Mouse (Mus musculus): ENCODE results near the gene Rrnad1. TPM values are rescaled to one million over a fixed set of nuclear protein-coding genes. Genes with fewer than 3 reads are reported as not detected.

Gene Rrnad1
- polyA plus RNA-seq, 1 experiment: 19.3 TPM

- no peak within 1 kb of the TSS for H3K27ac ChIP-seq (ENCODE audit: insufficient read depth, low read depth, low read length)
- no peak for DNase-seq
- H3K36me3 ChIP-seq (ENCODE audit: control insufficient read depth, insufficient read depth, low read length): no peaks in the 10 kb centered on the region
- H3K4me3 ChIP-seq (ENCODE audit: insufficient read depth, low read depth, low read length): no peak within 1 kb of the TSS
- WGBS: 5% methylated on average over 35 of the region's 35 CpGs
- no peak for TF ChIP-seq CTCF (conservative IDR thresholded peaks at IDR 0.05; ENCODE audit: insufficient read depth, insufficient read length, low read depth, low read length)
- TF ChIP-seq POLR2A (IDR thresholded peaks at IDR 0.05; ENCODE audit: low read depth, low read length): no peak
- peaks cover 2% of the 10 kb centered on the region; the same call in 1 of the 2 replicates for H3K27me3 ChIP-seq (replicated peaks; ENCODE audit: control insufficient read depth, insufficient read depth, low read length)
- no peaks in the 10 kb centered on the region for H3K4me1 ChIP-seq (ENCODE audit: control insufficient read depth, insufficient read depth, low read length)
Measured at GRCm38 (mm10) chr3:87948378-87949265, 18.1 kb upstream of the Rrnad1 start, which contains the start of gene Crabp2. Gene Crabp2, plus strand, starts transcription at chr3:87948666.

DNA sequence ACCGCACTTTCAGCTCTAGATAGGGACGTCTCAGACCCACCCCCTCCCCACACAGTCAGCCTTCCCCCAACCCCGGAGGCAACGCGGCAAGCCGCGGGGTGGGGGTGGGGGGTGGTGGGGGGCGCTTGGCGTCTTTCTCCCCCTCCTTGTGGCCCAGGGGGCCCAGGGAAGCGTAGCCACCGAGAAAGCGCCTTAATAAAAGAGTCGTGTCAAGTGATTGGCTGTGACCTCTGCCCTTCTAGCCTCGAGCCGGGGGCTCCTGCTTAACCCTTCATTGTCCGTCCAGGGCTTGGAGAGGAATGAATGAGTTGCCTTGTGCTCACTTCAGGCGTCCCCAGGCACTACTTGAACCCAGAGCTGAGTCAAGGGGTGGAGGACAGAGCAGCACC is 17.3 kb upstream of the Rrnad1 start:
- TF ChIP-seq CTCF (conservative IDR thresholded peaks at IDR 0.05; ENCODE audit: insufficient read depth, insufficient read length, low read depth, low read length): no peak
- TF ChIP-seq POLR2A (IDR thresholded peaks at IDR 0.05; ENCODE audit: low read depth, low read length): no peak
- H3K4me1 ChIP-seq (ENCODE audit: control insufficient read depth, insufficient read depth, low read length): no peaks in the 10 kb centered on the region
- no peaks in the 10 kb centered on the region for H3K36me3 ChIP-seq (ENCODE audit: control insufficient read depth, insufficient read depth, low read length)
- WGBS: 3% methylated on average over 17 of the region's 17 CpGs
- no peak overlapping the region for H3K27ac ChIP-seq (ENCODE audit: insufficient read depth, low read depth, low read length)
- peaks cover 2% of the 10 kb centered on the region; the same call in 1 of the 2 replicates for H3K27me3 ChIP-seq (replicated peaks; ENCODE audit: control insufficient read depth, insufficient read depth, low read length)
- H3K4me3 ChIP-seq (ENCODE audit: insufficient read depth, low read depth, low read length): no peak overlapping the region
- DNase-seq: no peak

GRCm38 (mm10) chr3:87947056-87947810 is 16.7 kb upstream of the Rrnad1 start:
- no peak for DNase-seq
- H3K27me3 ChIP-seq (replicated peaks; ENCODE audit: control insufficient read depth, insufficient read depth, low read length): peaks cover 2% of the 10 kb centered on the region; the same call in 1 of the 2 replicates
- no peak overlapping the region for H3K4me3 ChIP-seq (ENCODE audit: insufficient read depth, low read depth, low read length)
- H3K27ac ChIP-seq (ENCODE audit: insufficient read depth, low read depth, low read length): no peak overlapping the region
- H3K36me3 ChIP-seq (ENCODE audit: control insufficient read depth, insufficient read depth, low read length): no peaks in the 10 kb centered on the region
- no peak for TF ChIP-seq POLR2A (IDR thresholded peaks at IDR 0.05; ENCODE audit: low read depth, low read length)
- TF ChIP-seq CTCF (conservative IDR thresholded peaks at IDR 0.05; ENCODE audit: insufficient read depth, insufficient read length, low read depth, low read length): no peak
- H3K4me1 ChIP-seq (ENCODE audit: control insufficient read depth, insufficient read depth, low read length): no peaks in the 10 kb centered on the region
- 16% methylated on average over 26 of the region's 26 CpGs for WGBS

DNA sequence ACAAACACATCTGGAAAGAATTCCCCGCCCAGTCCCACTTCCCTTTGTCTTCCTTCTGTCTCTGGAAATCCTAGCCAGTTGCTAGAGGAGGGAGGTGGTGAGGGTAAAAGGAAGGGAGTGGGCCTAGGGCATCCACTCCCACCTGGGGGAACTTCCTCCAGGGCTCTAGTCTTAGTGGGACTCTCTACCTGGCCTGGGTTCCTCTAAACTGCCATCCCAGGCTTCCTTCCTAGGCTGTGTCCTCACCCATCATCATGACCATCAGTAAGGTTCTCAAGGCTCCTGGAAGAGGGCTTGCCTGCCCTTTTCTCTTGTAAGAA is 16.0 kb upstream of the Rrnad1 start:
- H3K27ac ChIP-seq (ENCODE audit: insufficient read depth, low read depth, low read length): no peak overlapping the region
- whole genome bisulfite sequencing: 67% methylated on average over 1 of the region's 1 CpGs

GRCm38 (mm10) chr3:87945781-87946540 is 15.4 kb upstream of the Rrnad1 start:
- no peak for DNase-seq
- H3K4me3 ChIP-seq (ENCODE audit: insufficient read depth, low read depth, low read length): no peak overlapping the region
- peaks cover 2% of the 10 kb centered on the region; the same call in 1 of the 2 replicates for H3K27me3 ChIP-seq (replicated peaks; ENCODE audit: control insufficient read depth, insufficient read depth, low read length)
- H3K27ac ChIP-seq (ENCODE audit: insufficient read depth, low read depth, low read length): no peak overlapping the region
- no peaks in the 10 kb centered on the region for H3K4me1 ChIP-seq (ENCODE audit: control insufficient read depth, insufficient read depth, low read length)
- no peaks in the 10 kb centered on the region for H3K36me3 ChIP-seq (ENCODE audit: control insufficient read depth, insufficient read depth, low read length)
- TF ChIP-seq CTCF (conservative IDR thresholded peaks at IDR 0.05; ENCODE audit: insufficient read depth, insufficient read length, low read depth, low read length): no peak
- TF ChIP-seq POLR2A (IDR thresholded peaks at IDR 0.05; ENCODE audit: low read depth, low read length): no peak
- 57% methylated on average over 12 of the region's 12 CpGs for WGBS

More for the DNA sequence above, 16.0 kb upstream of the Rrnad1 start:
- no peak for DNase-seq
- Histone ChIP-seq H3K4me1 (ENCODE audit: control insufficient read depth, insufficient read depth, low read length) (no peaks in the 10 kb centered on the region), H3K27me3 (replicated peaks; ENCODE audit: control insufficient read depth, insufficient read depth, low read length) (peaks cover 2% of the 10 kb centered on the region; the same call in 1 of the 2 replicates), H3K4me3 (ENCODE audit: insufficient read depth, low read depth, low read length) (no peak overlapping the region), H3K36me3 (ENCODE audit: control insufficient read depth, insufficient read depth, low read length) (no peaks in the 10 kb centered on the region)
- TF ChIP-seq CTCF (conservative IDR thresholded peaks at IDR 0.05; ENCODE audit: insufficient read depth, insufficient read length, low read depth, low read length) (no peak), POLR2A (IDR thresholded peaks at IDR 0.05; ENCODE audit: low read depth, low read length) (no peak)

DNA sequence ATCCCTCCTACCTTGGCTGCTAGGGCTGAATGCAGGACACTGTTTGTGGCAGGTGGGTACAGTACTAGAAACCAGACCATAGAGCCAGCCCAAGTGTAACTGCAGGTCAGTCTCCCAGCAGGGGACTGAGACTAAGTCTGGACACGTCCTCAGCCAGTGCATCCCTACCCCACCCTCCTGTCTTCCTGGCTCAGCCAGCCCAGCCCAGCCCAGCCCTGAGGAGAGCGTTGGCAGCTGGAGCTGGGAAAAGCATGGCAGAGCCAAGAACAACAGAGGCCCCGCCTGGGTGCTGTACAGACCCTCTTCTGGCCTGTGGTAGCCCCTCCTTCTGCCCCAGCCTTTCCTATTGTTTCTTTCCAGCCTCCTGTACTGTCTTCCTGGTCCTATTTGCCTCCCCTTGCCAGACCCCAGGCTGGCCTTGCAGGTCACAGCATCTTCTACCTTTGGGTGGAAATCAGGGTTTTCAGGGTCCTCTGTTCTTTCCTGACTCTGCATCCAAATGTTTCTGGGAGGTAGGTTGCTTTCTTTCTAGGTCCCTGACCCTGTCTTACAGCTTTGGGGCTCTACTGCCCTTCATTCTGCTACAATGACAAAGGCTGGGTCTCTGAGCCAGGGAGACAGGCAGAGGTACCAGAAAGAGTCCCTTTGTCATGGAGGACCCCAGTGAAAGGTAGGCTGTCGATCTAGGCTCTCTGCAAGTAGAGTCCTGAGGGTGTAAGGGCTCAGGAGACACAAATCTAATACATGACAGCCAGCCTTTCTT is 14.5 kb upstream of the Rrnad1 start:
- WGBS: 23% methylated on average over 4 of the region's 4 CpGs
- DNase-seq: no peak
- Histone ChIP-seq H3K4me1 (ENCODE audit: control insufficient read depth, insufficient read depth, low read length) (no peaks in the 10 kb centered on the region), H3K27ac (ENCODE audit: insufficient read depth, low read depth, low read length) (no peak overlapping the region), H3K4me3 (ENCODE audit: insufficient read depth, low read depth, low read length) (no peak overlapping the region), H3K36me3 (ENCODE audit: control insufficient read depth, insufficient read depth, low read length) (no peaks in the 10 kb centered on the region), H3K27me3 (replicated peaks; ENCODE audit: control insufficient read depth, insufficient read depth, low read length) (peaks cover 2% of the 10 kb centered on the region; the same call in 1 of the 2 replicates)
- TF ChIP-seq POLR2A (IDR thresholded peaks at IDR 0.05; ENCODE audit: low read depth, low read length) (no peak), CTCF (conservative IDR thresholded peaks at IDR 0.05; ENCODE audit: insufficient read depth, insufficient read length, low read depth, low read length) (no peak)
